Mouse (Mus musculus) neural tube, embryonic 10.5 days (tissue): Measurements from ENCODE around the gene Pate2.

Experiments
- DNase-seq: peaks from one replicate; pipeline ENCODE4 v3.0.0-alpha.2; 2017; ENCODE audit warnings: low spot score; ENCODE audit errors: extremely low spot score

The Pate2 gene

GRCm38 (mm10) chr9:35707265-35707664 lies 137.2 kb downstream of the Pate2 start:
- no peak for DNase-seq
